Mouse (Mus musculus): ENCODE measurements around the gene Ptprk. TPM values are rescaled to one million over a fixed set of nuclear protein-coding genes. Genes with fewer than 3 reads are reported as not detected.

The Ptprk gene
- polyA plus RNA-seq, 1 experiment from 2014 or later = 41.9 TPM

DNA sequence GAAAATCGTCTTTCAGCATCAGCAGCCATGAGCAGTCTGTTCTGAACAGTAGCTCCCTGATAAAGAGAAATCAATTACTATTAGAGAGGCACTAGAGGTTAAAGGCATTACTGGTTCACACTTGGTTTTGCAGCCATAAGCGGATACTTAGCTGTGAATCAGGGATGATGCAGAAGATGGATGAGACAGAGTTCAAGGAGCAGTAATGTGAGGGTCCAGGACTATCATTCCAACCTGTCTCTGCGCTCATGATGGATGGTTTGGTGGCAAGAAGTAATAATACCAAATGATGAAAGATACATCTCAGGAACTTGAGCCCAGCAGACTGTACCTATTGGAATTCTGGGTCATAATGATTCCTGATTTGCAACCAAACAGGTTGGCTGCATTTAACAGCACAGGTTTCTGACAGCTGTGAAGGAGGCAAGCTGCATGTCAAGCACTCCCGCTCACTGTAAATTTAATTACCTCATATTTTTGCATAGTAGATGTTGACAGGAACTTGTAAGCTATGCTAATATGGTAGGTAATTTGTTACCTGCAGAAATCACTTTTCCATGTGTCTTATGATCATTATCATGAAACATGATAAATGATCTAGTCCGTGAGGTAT, 291.6 kb downstream of the Ptprk start:
- no peaks in the 10 kb centered on the region for H3K4me1 ChIP-seq (replicated peaks; ENCODE audit: control insufficient read depth, insufficient read depth, low read length)
- ATAC-seq (replicated peaks; ENCODE audit: low FRiP score, low TSS enrichment, low read depth) (no peak), DNase-seq (ENCODE audit: low spot score) (no peak)
- no peak overlapping the region for H3K4me2 ChIP-seq (ENCODE audit: low read length)
- 81% methylated on average over 5 of the region's 5 CpGs for WGBS
- H3K9ac ChIP-seq (ENCODE audit: low read length) = no peak overlapping the region
- no peaks in the 10 kb centered on the region for H3K9me3 ChIP-seq (ENCODE audit: control insufficient read depth, low read length)
- no peaks in the 10 kb centered on the region for H3K36me3 ChIP-seq (ENCODE audit: control insufficient read depth, insufficient read depth, low read length)
- H3K27ac ChIP-seq (ENCODE audit: low read depth) = no peak overlapping the region
- H3K4me3 ChIP-seq (ENCODE audit: low read depth, low read length) = no peak overlapping the region
- H3K27me3 ChIP-seq (replicated peaks; ENCODE audit: control insufficient read depth, insufficient read depth, low read length) = no peaks in the 10 kb centered on the region

DNA sequence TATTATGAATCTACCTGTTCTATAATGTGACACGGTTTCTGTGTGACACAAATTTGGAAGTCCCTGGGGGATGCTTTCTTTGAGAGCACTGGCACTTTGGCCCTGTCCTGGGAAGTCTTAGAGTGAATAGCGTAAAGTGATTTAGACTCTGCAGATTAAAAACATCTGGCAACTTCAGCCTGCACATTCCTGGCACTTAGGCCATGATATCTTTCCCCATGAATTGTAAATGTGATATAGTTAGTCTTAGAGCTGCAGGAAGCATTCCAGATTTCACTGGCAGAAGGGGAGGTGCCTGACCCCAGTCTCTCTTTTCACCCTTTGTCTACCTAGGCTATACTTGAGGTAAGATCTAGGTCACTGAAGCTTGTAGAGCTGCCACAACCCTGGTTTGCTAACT, 295.2 kb downstream of the Ptprk start:
- H3K4me1 ChIP-seq (replicated peaks; ENCODE audit: control insufficient read depth, insufficient read depth, low read length) = no peaks in the 10 kb centered on the region
- no peak overlapping the region for H3K4me2 ChIP-seq (ENCODE audit: low read length)
- DNase-seq (ENCODE audit: low spot score) (no peak), ATAC-seq (replicated peaks; ENCODE audit: low FRiP score, low TSS enrichment, low read depth) (no peak)
- no peaks in the 10 kb centered on the region for H3K27me3 ChIP-seq (replicated peaks; ENCODE audit: control insufficient read depth, insufficient read depth, low read length)
- H3K27ac ChIP-seq (ENCODE audit: low read depth) = no peak overlapping the region
- no peak overlapping the region for H3K9ac ChIP-seq (ENCODE audit: low read length)
- WGBS = 43% methylated on average over 2 of the region's 2 CpGs
- no peaks in the 10 kb centered on the region for H3K36me3 ChIP-seq (ENCODE audit: control insufficient read depth, insufficient read depth, low read length)
- no peaks in the 10 kb centered on the region for H3K9me3 ChIP-seq (ENCODE audit: control insufficient read depth, low read length)
- no peak overlapping the region for H3K4me3 ChIP-seq (ENCODE audit: low read depth, low read length)

DNA sequence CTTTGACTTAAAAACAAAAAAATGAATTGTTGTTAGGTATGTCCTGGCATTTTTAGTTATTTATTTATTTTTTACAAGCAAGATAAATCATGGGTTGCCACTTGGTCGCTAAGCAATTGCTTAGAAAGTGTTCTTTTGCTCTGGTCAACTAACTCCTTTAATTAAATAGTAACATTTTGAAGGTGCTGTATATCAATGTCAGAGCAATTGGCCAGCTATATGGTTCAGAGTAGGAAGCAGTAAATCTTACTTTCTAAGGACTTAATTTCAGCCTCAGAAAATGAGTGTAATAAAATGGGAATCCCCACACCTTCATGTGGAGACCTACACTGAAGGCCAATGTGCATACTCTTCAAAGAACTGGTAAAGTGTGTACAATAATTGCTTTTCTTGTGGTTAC, 300.3 kb downstream of the Ptprk start:
- H3K9me3 ChIP-seq (ENCODE audit: control insufficient read depth, low read length) = no peaks in the 10 kb centered on the region
- no peaks in the 10 kb centered on the region for H3K27me3 ChIP-seq (replicated peaks; ENCODE audit: control insufficient read depth, insufficient read depth, low read length)
- H3K27ac ChIP-seq (ENCODE audit: low read depth) = no peak overlapping the region
- no peak for ATAC-seq (replicated peaks; ENCODE audit: low FRiP score, low TSS enrichment, low read depth)
- DNase-seq (ENCODE audit: low spot score) = no peak
- no peak overlapping the region for H3K4me3 ChIP-seq (ENCODE audit: low read depth, low read length)
- WGBS = 78% methylated on average over 1 of the region's 1 CpGs
- no peaks in the 10 kb centered on the region for H3K4me1 ChIP-seq (replicated peaks; ENCODE audit: control insufficient read depth, insufficient read depth, low read length)
- no peaks in the 10 kb centered on the region for H3K36me3 ChIP-seq (ENCODE audit: control insufficient read depth, insufficient read depth, low read length)
- H3K4me2 ChIP-seq (ENCODE audit: low read length) = no peak overlapping the region
- no peak overlapping the region for H3K9ac ChIP-seq (ENCODE audit: low read length)

DNA sequence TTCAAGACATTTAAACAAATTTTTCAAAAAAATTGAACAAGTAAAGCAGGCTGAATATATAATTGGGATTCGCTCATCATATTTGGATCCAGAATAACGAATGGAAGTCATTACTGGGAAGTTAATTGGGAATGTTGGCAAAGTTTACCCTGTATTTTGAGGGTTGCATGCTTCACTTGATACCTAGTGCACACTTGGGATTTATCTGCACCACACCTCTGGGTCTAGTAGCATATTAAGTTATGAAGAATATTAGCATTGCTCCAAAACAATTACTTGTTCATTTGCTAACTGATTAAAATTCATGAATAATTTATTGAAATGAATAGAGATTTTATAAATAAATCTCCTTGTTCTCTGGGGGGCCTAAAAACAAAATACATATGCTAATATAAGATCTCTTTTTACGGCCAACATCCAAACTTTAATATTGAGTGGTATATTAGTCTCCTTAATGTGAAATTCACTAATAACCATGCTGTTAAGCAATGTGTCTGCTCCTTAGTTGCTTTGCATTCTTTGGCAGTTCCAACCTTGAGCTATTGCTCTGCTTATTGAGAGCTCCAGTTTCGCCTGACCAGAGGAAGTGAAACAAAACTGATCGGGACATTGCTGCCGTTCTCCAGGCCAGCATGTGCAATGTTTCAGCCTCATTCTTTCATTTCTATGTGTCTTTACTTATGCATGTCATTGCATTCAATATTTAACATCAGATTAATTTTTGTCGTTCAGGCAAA, 305.3 kb downstream of the Ptprk start:
- whole genome bisulfite sequencing = 88% methylated on average over 7 of the region's 7 CpGs
- H3K4me3 ChIP-seq (ENCODE audit: low read depth, low read length) = no peak overlapping the region

DNA sequence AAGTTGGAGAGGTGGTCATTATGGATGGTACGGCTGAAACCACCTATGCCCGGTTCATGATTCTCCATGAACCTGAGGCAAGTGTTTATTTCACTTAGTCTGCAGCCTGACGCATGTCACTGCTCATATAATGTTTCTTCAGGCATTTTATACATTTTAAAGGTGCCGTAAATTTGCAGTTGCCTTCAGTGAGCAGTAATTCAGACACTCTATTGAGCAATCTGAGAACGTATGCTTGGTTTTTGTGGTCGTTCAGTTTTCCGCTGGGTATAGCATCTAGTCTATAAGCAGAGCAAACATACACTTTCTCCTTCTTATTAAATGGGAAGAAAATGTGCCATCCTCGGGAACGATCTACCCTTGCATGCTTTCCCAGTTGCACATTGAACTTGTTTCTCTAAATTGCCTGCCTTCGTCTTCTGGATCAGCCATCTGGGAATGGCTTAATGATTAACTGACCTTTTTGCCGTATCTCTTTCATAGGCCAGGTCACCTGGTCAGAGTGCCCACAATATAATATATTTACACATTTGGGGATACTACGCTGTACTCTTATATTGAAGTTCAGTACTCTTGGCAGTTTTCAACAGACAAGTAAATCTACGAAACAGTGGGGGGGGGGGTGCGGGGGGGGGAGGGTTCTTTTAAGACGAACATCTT, 313.1 kb downstream of the Ptprk start:
- no peaks in the 10 kb centered on the region for H3K36me3 ChIP-seq (ENCODE audit: control insufficient read depth, insufficient read depth, low read length)
- no peaks in the 10 kb centered on the region for H3K27me3 ChIP-seq (replicated peaks; ENCODE audit: control insufficient read depth, insufficient read depth, low read length)
- ATAC-seq (replicated peaks; ENCODE audit: low FRiP score, low TSS enrichment, low read depth) (no peak; the same call in 1 of the 2 replicates), DNase-seq (ENCODE audit: low spot score) (no peak)
- H3K4me1 ChIP-seq (replicated peaks; ENCODE audit: control insufficient read depth, insufficient read depth, low read length) = no peaks in the 10 kb centered on the region
- no peaks in the 10 kb centered on the region for H3K9me3 ChIP-seq (ENCODE audit: control insufficient read depth, low read length)
- no peak overlapping the region for H3K27ac ChIP-seq (ENCODE audit: low read depth)
- H3K4me2 ChIP-seq (ENCODE audit: low read length) = no peak overlapping the region
- no peak overlapping the region for H3K9ac ChIP-seq (ENCODE audit: low read length)
- 74% methylated on average over 15 of the region's 15 CpGs for WGBS
- no peak overlapping the region for H3K4me3 ChIP-seq (ENCODE audit: low read depth, low read length)

More for the DNA sequence above, 305.3 kb downstream of the Ptprk start:
- no peak overlapping the region for H3K4me2 ChIP-seq (ENCODE audit: low read length)
- no peaks in the 10 kb centered on the region for H3K4me1 ChIP-seq (replicated peaks; ENCODE audit: control insufficient read depth, insufficient read depth, low read length)
- ATAC-seq (replicated peaks; ENCODE audit: low FRiP score, low TSS enrichment, low read depth) (no peak), DNase-seq (ENCODE audit: low spot score) (no peak)
- no peaks in the 10 kb centered on the region for H3K36me3 ChIP-seq (ENCODE audit: control insufficient read depth, insufficient read depth, low read length)
- H3K27me3 ChIP-seq (replicated peaks; ENCODE audit: control insufficient read depth, insufficient read depth, low read length) = no peaks in the 10 kb centered on the region
- H3K9me3 ChIP-seq (ENCODE audit: control insufficient read depth, low read length) = no peaks in the 10 kb centered on the region
- no peak overlapping the region for H3K9ac ChIP-seq (ENCODE audit: low read length)
- H3K27ac ChIP-seq (ENCODE audit: low read depth) = no peak overlapping the region

DNA sequence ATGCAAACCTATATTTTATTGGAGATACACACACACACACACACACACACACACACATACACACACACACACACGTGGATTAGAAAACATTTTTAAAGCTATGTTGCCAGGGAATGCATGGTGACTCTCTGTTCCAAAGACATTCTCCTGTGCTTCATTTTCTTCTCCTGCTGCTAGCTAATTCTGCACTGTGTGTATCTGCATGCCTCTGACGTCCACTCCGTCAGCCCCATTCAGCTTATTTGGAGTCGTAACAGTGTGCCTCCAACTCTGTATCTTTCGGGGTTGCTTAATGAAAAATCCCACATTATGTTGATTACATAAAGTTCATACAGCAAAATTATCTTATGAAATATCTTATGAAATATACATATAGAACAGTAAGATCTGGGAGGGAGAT, 316.5 kb downstream of the Ptprk start:
- Histone ChIP-seq H3K27me3 (replicated peaks; ENCODE audit: control insufficient read depth, insufficient read depth, low read length) (no peaks in the 10 kb centered on the region), H3K36me3 (ENCODE audit: control insufficient read depth, insufficient read depth, low read length) (no peaks in the 10 kb centered on the region), H3K4me3 (ENCODE audit: low read depth, low read length) (no peak overlapping the region), H3K4me2 (ENCODE audit: low read length) (no peak overlapping the region), H3K9ac (ENCODE audit: low read length) (no peak overlapping the region), H3K27ac (ENCODE audit: low read depth) (no peak overlapping the region), H3K4me1 (replicated peaks; ENCODE audit: control insufficient read depth, insufficient read depth, low read length) (peaks cover 2% of the 10 kb centered on the region), H3K9me3 (ENCODE audit: control insufficient read depth, low read length) (no peaks in the 10 kb centered on the region)
- DNase-seq (ENCODE audit: low spot score) (no peak), ATAC-seq (replicated peaks; ENCODE audit: low FRiP score, low TSS enrichment, low read depth) (no peak)
- 96% methylated on average over 5 of the region's 5 CpGs for WGBS

DNA sequence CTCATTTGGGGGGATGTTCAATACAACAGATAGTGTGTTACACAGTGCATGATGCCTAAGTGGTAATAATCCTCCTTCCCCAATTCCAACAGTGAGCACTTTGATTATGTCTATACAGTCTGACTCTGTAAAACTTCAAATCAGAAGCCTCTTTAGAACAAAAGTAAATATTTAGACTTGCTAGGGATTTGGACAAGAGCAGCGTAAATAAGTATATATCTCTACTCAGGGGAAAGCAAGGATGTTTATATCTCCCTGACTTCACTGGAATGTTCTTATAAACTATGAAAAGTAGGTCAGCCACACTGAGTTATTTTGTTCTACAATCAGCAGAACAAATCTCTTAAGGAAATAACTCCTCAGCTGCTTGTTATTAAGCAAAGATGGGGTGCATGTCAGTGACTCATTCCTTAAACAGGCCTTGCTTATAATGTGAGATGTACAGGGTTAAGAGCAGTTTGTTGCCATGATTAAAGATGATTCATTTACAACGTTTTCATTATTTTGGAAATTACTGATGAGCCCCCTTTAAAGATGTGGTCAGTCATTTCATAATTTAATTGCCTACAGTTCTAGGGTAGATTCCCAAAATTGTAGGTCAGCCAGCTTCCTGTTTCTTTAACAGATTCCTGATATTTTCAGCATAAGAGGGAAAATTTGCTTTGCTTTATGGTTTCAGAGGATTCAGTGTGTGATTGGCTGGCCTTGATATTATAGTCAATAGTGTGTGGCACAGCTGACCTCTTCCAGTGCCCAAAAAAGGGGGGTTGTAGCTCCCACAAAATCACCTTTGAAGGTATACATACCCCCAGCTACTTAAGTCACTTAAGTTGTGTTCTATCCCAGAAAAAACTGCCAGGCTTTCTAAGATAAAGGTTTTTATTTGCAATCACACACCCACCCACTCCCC, 321.2 kb downstream of the Ptprk start:
- Histone ChIP-seq H3K4me1 (replicated peaks; ENCODE audit: control insufficient read depth, insufficient read depth, low read length) (peaks cover 7% of the 10 kb centered on the region), H3K9me3 (ENCODE audit: control insufficient read depth, low read length) (no peaks in the 10 kb centered on the region), H3K4me2 (ENCODE audit: low read length) (no peak overlapping the region), H3K27me3 (replicated peaks; ENCODE audit: control insufficient read depth, insufficient read depth, low read length) (no peaks in the 10 kb centered on the region), H3K4me3 (ENCODE audit: low read depth, low read length) (no peak overlapping the region), H3K9ac (ENCODE audit: low read length) (no peak overlapping the region), H3K36me3 (ENCODE audit: control insufficient read depth, insufficient read depth, low read length) (no peaks in the 10 kb centered on the region), H3K27ac (ENCODE audit: low read depth) (no peak overlapping the region)
- 22% methylated on average over 2 of the region's 2 CpGs for WGBS
- ATAC-seq (replicated peaks; ENCODE audit: low FRiP score, low TSS enrichment, low read depth) (0 out of 2 replicates have a peak, but pooled peaks have one; percentile 32), DNase-seq (ENCODE audit: low spot score) (no peak)

DNA sequence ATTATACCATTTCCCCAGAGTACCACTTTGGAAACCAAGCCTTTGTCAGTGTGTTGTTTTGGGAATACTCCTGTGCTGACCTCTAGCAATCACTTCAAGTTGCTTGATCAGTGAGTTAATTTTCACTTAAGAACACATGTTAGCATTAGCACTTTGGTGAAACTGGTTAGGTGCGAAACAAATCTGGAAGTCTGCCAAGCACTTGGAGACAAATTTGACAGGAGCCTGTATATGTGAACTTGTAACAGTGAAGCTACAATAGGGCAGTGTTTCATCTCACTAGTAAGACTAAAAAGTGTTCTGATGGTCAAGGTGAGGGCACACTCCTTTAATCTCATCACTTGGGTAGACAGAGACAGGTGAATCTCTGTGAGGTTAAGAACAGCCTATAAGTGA, 321.9 kb downstream of the Ptprk start:
- DNase-seq (ENCODE audit: low spot score) = no peak
- Histone ChIP-seq H3K4me1 (replicated peaks; ENCODE audit: control insufficient read depth, insufficient read depth, low read length) (peaks cover 7% of the 10 kb centered on the region), H3K9ac (ENCODE audit: low read length) (no peak overlapping the region), H3K4me2 (ENCODE audit: low read length) (no peak overlapping the region), H3K27ac (ENCODE audit: low read depth) (no peak overlapping the region), H3K27me3 (replicated peaks; ENCODE audit: control insufficient read depth, insufficient read depth, low read length) (no peaks in the 10 kb centered on the region), H3K9me3 (ENCODE audit: control insufficient read depth, low read length) (no peaks in the 10 kb centered on the region), H3K4me3 (ENCODE audit: low read depth, low read length) (no peak overlapping the region), H3K36me3 (ENCODE audit: control insufficient read depth, insufficient read depth, low read length) (no peaks in the 10 kb centered on the region)
- no peak for ATAC-seq (replicated peaks; ENCODE audit: low FRiP score, low TSS enrichment, low read depth)
- WGBS = 59% methylated on average over 1 of the region's 1 CpGs
